Mouse (Mus musculus): ENCODE results near the gene Rab32.
A peak's percentile ranks its signal among the peaks of the same experiment; 100 is the strongest.
"Not testable (repeated sequence)": the region's sequence is repeated elsewhere in the genome, so short reads cannot be mapped to it uniquely, and the experiment has no call there.

The Rab32 gene

DNA sequence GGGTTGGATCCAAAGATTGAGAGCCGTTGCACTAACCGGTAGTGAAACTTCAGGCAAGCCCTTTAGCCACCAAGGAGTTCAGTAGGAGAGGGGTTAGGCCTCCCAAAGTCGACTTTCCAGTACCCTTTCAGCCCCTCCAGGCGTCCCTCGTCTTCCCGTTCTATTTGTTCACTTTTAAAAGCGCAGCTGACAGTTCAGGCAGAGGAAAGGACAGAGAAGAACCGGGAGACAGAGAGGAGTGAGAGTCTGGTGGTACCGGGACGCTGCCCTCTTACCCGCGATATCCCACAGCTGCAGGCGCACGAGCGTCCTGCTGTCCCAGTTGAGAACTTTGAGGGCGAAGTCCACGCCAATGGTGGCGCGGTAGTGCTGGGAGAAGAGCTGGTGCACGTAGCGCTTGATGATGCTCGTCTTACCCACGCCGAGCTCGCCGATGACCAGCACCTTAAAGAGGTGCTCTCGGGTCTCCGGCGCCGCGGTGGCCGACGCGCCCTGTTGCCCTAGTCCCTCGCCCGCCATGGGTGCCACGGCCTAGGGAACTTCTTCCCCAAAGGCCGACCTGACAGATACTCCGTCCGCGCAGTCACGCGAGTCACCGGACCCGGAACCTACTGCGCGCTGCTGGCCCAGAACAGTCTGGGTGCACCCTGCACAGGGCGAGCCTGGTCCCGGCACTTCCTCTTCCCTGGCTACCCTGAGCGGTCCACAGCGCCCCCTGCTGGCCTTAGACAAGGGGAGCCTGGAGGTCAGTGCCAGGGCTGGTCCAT lies at the start of gene Rab32:
Rab32 (minus strand) TSS at position 696 of the 767 bp plus-strand sequence.
- peak; percentile 82 for DNase-seq (ENCODE audit: low read depth)

DNA sequence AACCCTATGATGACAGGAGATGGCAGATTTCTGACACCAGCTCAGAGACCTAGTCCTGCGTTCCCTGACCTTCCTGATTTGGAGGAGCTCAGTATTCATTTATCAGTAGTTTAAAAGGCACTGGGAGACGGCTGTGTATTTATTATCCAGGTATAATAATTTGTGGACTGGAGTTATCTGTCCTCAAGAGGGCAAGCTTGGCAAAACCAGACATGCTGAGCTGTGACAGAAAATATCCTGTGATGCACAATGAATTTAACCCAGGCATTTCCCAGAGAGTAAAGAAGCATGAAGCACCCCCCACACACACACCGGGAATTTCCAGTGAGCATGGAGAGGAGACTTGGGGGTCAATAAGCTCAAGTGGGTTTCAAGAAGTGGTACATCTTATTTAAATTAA lies 42.7 kb upstream of the Rab32 start:
- DNase-seq (ENCODE audit: low read depth) = no peak

DNA sequence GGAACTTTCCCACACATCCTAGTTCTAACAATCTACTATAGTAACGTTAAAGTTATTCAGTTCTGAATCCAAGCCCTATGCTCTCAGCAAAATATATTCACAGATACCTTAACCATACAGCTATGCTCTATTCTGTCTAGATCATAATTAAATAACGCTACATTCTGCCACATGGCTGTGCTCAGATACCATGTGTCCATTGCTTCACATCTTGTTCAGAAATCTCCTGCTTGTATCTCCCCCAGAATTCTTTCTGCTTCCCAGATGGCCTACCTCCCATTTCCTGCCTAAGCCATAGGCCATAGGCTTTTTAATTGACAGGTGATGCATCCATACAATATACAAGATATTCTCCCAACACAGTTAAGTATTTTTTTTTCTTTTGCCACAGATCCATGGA lies 39.4 kb upstream of the Rab32 start:
- not testable (repeated sequence) for DNase-seq (ENCODE audit: low read depth)

DNA sequence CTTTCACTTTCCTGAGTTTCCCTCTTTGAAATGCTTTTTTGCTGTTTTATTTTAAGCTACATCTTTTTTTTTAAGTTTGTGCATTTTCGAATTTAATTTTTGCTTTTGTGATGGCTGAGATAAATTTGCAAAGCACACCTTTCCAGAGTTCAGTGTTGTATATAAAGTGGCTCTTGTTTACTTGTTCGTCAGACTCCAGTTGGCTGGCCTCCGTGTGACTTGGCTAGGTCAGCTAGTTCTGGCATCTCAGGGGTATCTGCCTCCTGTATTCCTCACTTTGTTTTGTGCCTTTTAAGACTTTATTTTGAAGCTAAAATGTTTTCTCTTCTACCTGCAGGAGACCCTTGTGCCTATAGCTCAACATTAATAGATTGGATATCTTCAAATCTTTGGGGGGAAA lies 22.7 kb upstream of the Rab32 start:
- no peak for DNase-seq (ENCODE audit: low read depth)

DNA sequence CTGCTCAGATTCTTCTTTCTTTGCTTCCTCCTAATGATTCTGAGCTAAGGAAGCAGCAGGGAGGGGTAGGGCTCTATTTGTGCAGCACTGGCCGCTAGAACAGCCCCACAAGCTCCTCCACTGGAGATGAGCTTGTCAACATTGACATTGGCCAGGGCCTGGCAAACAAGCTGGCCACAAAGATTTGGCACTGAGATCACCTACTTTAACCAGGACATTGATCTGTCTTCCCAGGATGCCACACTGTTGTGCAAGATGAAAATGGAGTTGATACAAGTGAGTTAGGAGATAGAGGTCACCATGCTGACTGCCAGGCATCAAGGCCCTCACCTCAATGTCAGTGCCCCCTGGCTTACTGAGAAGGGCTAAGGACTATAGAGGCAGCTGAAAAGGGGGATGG lies 21.8 kb upstream of the Rab32 start:
- no peak for DNase-seq (ENCODE audit: low read depth)

DNA sequence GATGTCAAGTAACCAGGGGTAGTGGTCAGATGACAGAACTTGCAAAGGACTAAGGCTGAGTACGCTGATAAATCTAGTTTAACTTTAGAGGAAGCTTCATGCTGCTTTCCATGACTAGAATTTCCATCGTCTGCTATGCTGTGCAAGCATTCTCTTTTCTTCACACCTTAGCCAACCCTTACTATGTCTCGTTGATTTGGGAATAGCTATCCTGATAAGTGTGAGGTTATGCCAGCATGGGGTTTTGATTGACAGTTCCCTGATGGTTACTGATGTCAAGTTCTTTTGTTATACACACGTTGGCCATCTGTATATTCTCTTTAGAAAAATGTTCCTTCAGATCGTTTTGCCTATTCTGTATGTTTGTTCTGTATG lies 259 bp upstream of the Rab32 start:
- DNase-seq (ENCODE audit: low read depth) = no peak

DNA sequence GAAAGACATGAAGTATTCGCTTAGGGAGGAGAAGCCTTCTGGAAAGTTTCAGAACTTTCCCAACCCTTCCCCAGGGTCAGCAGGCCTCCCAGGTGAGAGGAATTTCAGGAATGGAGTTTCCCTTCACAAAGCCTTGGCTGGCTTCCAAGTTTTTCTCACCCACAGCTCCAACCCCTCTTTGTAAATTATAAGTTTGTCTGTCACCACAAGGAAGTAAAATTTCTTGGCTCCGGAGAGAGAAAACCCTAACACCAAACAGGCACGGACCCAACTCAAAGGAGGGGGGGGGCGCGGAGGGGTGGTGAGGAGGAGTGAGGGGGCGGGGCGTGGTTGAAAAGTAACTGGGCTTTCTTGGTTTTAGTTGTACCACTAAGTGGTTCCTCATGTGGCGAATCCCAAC lies 980 bp downstream of the Rab32 start:
- no peak for DNase-seq (ENCODE audit: low read depth)

DNA sequence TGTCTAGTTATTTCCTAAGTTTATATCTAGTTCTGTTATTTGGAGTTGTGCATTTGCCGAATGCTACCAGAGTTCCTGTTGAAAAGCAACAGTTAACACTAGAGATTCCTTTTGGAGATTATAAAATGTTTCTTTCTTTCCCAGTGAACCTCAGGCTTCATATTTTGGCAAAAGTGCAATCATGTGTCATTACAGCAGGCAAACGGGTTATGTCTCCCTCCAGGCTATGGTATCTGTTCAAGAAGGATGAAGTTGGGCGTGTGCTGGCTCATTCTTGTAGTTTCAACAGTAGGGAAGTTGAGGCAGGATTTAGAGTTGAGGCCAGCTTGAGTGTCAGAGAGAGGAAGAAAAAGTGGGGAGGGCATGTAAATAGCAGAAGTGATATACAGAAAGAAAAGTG lies 2.4 kb downstream of the Rab32 start:
- DNase-seq (ENCODE audit: low read depth) = no peak

DNA sequence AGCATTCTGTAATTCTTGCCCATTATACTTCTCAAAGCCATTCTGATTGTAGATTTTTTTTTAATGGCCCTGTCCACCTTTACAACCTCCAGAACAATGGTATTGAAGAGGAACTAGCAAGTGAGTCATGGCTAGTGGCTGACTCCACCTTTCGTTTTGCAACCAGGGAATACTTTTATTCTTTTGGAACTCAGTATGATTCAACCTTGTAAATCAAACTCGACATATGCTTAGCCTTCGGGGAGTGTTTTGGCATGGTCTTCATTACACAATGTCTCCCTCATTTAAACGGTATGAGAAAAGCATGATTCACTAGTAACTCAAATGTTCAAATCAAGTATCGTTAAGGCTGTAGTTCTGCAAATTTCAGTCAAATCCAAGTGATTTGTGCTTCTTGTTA lies 2.8 kb downstream of the Rab32 start:
- DNase-seq (ENCODE audit: low read depth) = no peak

DNA sequence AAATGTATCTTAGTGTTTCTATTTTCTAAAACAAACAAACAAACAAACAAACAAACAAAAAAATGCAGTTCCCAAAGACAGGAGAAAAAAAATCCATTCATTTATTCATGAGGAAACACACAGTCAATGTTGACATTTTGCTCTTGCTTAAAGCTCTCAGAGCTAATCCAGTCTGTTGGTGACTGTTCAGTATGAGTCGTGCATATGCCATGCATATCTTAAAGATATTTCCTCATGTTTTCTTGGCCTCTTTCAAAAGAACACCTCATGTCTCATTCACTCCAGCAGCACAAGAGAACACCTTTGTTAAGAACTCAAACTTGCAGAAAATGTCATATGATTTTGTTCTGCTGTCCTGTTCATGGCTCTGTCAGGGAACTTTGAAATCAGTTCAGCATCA lies 7.9 kb downstream of the Rab32 start:
- DNase-seq (ENCODE audit: low read depth) = no peak

DNA sequence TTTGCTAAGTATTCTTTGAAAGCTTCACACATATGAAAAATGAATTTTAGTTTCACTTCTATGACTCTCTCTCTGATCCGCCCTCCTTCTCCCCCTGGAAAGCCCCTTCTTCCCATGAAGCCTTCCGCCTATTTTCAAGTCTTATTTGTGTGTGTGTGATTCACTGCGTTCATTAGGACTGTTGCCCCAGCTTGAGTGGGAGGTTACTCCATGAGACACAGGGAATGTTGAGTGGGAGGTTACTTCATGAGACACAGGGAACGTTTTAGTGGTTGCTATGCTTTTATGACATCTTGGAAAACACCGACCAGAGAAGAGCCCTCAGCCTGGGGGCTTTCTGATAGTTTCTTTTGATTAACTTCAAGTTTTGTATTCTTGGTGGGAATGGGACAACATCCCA lies 11.4 kb downstream of the Rab32 start:
- DNase-seq (ENCODE audit: low read depth) = no peak

DNA sequence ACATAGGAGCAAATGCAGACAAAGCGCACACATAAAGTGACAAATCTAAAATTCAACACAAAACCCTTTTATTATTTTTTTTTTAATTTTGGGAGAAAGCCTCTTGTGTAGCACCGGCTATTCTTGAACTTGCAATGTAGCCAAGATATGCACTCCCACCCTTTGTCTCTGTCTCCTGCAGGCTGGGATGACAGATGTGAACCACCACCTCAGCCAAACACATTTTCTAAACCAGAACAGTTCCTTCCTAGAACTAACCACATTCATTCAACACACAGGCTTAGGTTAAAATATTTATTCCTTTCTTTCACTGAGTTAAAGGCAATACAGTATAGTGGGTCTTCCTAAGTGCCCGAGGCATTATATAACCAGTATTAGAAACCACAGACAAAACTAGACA lies 13.1 kb downstream of the Rab32 start:
- no peak for DNase-seq (ENCODE audit: low read depth)
